Mouse (Mus musculus): ENCODE results near the gene Pde5a. TPM values are rescaled to one million over a fixed set of nuclear protein-coding genes. Genes with fewer than 3 reads are reported as not detected.

Gene Pde5a
- polyA plus RNA-seq (2012; ENCODE audit: low replicate concordance), result 0.76 and 1.3 TPM in 2 replicates

GRCm38 (mm10) chr3:122728852-122729600 lies at the start of gene Pde5a:
Gene Pde5a, plus strand, starts transcription at chr3:122728947.

GRCm38 (mm10) chr3:122894772-122895171 lies 166.0 kb downstream of the Pde5a start, which contains the start of gene Fabp2:
Gene Fabp2, plus strand, starts transcription at chr3:122895072.

Other genes with a start within 250 kb of the Pde5a start
- 0.09 and 0.13 TPM in 2 replicates for gene Fnbp1l, start 109.2 kb upstream of the Pde5a start, polyA plus RNA-seq (2012; ENCODE audit: low replicate concordance)
- not detected in 2 replicates for gene Fabp2, start 166.1 kb downstream of the Pde5a start, polyA plus RNA-seq (2012; ENCODE audit: low replicate concordance)
- not detected in 2 replicates for gene Gm10959, start 190.4 kb downstream of the Pde5a start, polyA plus RNA-seq (2012; ENCODE audit: low replicate concordance)
- 32.6 and 50.9 TPM in 2 replicates for gene 1810037I17Rik, start 195.3 kb downstream of the Pde5a start, polyA plus RNA-seq (2012; ENCODE audit: low replicate concordance)

Data from hematopoietic multipotent progenitor cell, adult 10-12 weeks (in vitro differentiated cells).